In the genomic region with DNA sequence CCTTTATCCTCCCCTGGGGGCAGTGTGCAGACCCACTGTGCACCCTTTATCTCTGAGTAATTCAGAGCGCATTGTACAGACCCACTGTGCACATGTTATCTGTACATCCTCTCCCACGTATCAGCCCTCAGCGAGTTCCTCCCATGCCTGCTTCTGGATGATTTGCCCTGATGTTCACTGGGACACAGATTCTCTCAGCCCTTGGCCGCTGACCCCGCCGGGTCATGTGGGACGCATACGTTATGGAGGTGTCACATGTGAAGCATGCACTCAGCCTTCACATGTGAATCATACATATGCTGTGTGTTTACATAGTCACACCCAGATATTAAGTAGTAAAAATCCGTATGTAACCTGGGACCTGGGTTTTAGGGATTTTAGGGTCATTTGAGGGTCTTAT, we compare ENCODE assay signal across 23 mouse cellular contexts. TPM values are rescaled to one million over a fixed set of nuclear protein-coding genes. Genes with fewer than 3 reads are reported as not detected.
DNase-seq lines count a peak whose midpoint lies in the region; ATAC-seq and TF ChIP-seq lines count a peak whose summit lies in the region.
"Had no signal": no experiment of that assay in that cellular context is flagged by ENCODE, and none has a peak within 500 bp of the region (broad histone marks: within the 10 kb centered on the region; RNA-seq: fewer than 3 reads in every experiment).

No protein-coding gene starts in this region.

- no peaks in the 10 kb centered on the region for H3K36me3 ChIP-seq in hindbrain, embryonic 11.5 days (ENCODE audit: control insufficient read depth, insufficient read depth, low read length)
- H3K36me3 ChIP-seq in hindbrain, postnatal 0 days (ENCODE audit: insufficient read depth, low read length), result no peaks in the 10 kb centered on the region
- H3K36me3 ChIP-seq in neural tube, embryonic 15.5 days, result no peaks in the 10 kb centered on the region
- H3K36me3 ChIP-seq in embryonic facial prominence, embryonic 11.5 days (replicated peaks; ENCODE audit: control insufficient read depth, insufficient read depth, low read depth, low read length), result no peaks in the 10 kb centered on the region
- H3K36me3 ChIP-seq in stomach, postnatal 0 days (ENCODE audit: control insufficient read depth, insufficient read depth, low read length), result no peaks in the 10 kb centered on the region

- ATAC-seq in hindbrain, embryonic 11.5 days (ENCODE audit: low FRiP score), result 0 out of 2 replicates have a peak, but pooled peaks have one; percentile 16
- no peak; the same call in 1 of the 2 replicates for ATAC-seq in hindbrain, postnatal 0 days
- no peak for ATAC-seq in neural tube, embryonic 15.5 days (ENCODE audit: low FRiP score)
- ATAC-seq in embryonic facial prominence, embryonic 11.5 days (replicated peaks; ENCODE audit: insufficient number of reproducible peaks, low FRiP score, low TSS enrichment, low read depth), result 0 out of 2 replicates have a peak, but pooled peaks have one; percentile 41
- ATAC-seq in stomach, postnatal 0 days (ENCODE audit: low FRiP score, low TSS enrichment), result 0 out of 2 replicates have a peak, but pooled peaks have one; percentile 21
- ATAC-seq: forebrain, embryonic 14.5 days; Patski had no signal

- no peak overlapping the region for H3K4me3 ChIP-seq in hindbrain, embryonic 11.5 days (ENCODE audit: low read depth, low read length)
- no peak overlapping the region for H3K4me3 ChIP-seq in hindbrain, postnatal 0 days (ENCODE audit: low read length)
- no peak overlapping the region for H3K4me3 ChIP-seq in neural tube, embryonic 15.5 days (replicated peaks)
- H3K4me3 ChIP-seq in embryonic facial prominence, embryonic 11.5 days (ENCODE audit: low read depth, low read length), result no peak overlapping the region
- no peak overlapping the region for H3K4me3 ChIP-seq in stomach, postnatal 0 days (ENCODE audit: low read depth, low read length)

- WGBS in hindbrain, embryonic 11.5 days, result 94% methylated on average over 9 of the region's 9 CpGs
- 96% methylated on average over 9 of the region's 9 CpGs for WGBS in hindbrain, postnatal 0 days
- WGBS in neural tube, embryonic 15.5 days, result 96% methylated on average over 9 of the region's 9 CpGs
- 90% methylated on average over 9 of the region's 9 CpGs for WGBS in embryonic facial prominence, embryonic 11.5 days
- WGBS in stomach, postnatal 0 days, result 95% methylated on average over 9 of the region's 9 CpGs

- no peaks in the 10 kb centered on the region for H3K27me3 ChIP-seq in hindbrain, embryonic 11.5 days (ENCODE audit: control insufficient read depth, insufficient read depth, low read length)
- no peaks in the 10 kb centered on the region for H3K27me3 ChIP-seq in hindbrain, postnatal 0 days (ENCODE audit: insufficient read depth, low read length)
- H3K27me3 ChIP-seq in neural tube, embryonic 15.5 days (replicated peaks), result no peaks in the 10 kb centered on the region
- H3K27me3 ChIP-seq in embryonic facial prominence, embryonic 11.5 days (ENCODE audit: control insufficient read depth, insufficient read depth, low read length), result no peaks in the 10 kb centered on the region
- no peaks in the 10 kb centered on the region for H3K27me3 ChIP-seq in stomach, postnatal 0 days (ENCODE audit: control insufficient read depth, insufficient read depth, low read length)
- H3K27me3 ChIP-seq: Patski had no signal

- no peaks in the 10 kb centered on the region for H3K4me1 ChIP-seq in hindbrain, embryonic 11.5 days (replicated peaks; ENCODE audit: control insufficient read depth, insufficient read depth, low read length)
- H3K4me1 ChIP-seq in hindbrain, postnatal 0 days (ENCODE audit: insufficient read depth, low read length), result no peaks in the 10 kb centered on the region
- H3K4me1 ChIP-seq in neural tube, embryonic 15.5 days, result no peaks in the 10 kb centered on the region
- H3K4me1 ChIP-seq in embryonic facial prominence, embryonic 11.5 days (ENCODE audit: control insufficient read depth, insufficient read depth, low read length), result no peaks in the 10 kb centered on the region
- no peaks in the 10 kb centered on the region for H3K4me1 ChIP-seq in stomach, postnatal 0 days (replicated peaks; ENCODE audit: control insufficient read depth, insufficient read depth)

- H3K9ac ChIP-seq in hindbrain, embryonic 11.5 days (ENCODE audit: low read depth, low read length), result no peak overlapping the region
- no peak overlapping the region for H3K9ac ChIP-seq in hindbrain, postnatal 0 days (replicated peaks; ENCODE audit: low read length)
- H3K9ac ChIP-seq in neural tube, embryonic 15.5 days (replicated peaks), result no peak overlapping the region
- no peak overlapping the region for H3K9ac ChIP-seq in embryonic facial prominence, embryonic 11.5 days (replicated peaks; ENCODE audit: low read length)
- no peak overlapping the region for H3K9ac ChIP-seq in stomach, postnatal 0 days (ENCODE audit: low read length)
- H3K9ac ChIP-seq: lung, embryonic 14.5 days had no signal

- peak; percentile 48 for DNase-seq in hindbrain, embryonic 11.5 days (ENCODE audit: low spot score)
- no peak for DNase-seq in hindbrain, postnatal 0 days (ENCODE audit: low spot score)
- DNase-seq in neural tube, embryonic 10.5 days (ENCODE audit: extremely low spot score, low spot score), result peak; percentile 22
- DNase-seq in embryonic facial prominence, embryonic 11.5 days (ENCODE audit: low spot score), result no peak
- no peak for DNase-seq in stomach, postnatal 0 days (ENCODE audit: low spot score)
- DNase-seq in cerebellum, postnatal 4 days (ENCODE audit: low spot score in 2 of 2), result no peak
- DNase-seq in right cerebral cortex, postnatal 25 days, result no peak
- DNase-seq: cerebellum, adult 8-10 months; gastrocnemius, postnatal 10 days; heart, postnatal 36 days; kidney, adult 2 months; layer of hippocampus, adult 9-11 months; lung, embryonic 14.5 days; thymus, adult 2 months had no signal

- no peak overlapping the region for H3K27ac ChIP-seq in hindbrain, embryonic 11.5 days (ENCODE audit: low read depth, low read length)
- no peak overlapping the region for H3K27ac ChIP-seq in hindbrain, postnatal 0 days
- H3K27ac ChIP-seq in neural tube, embryonic 15.5 days (replicated peaks), result no peak overlapping the region
- H3K27ac ChIP-seq in embryonic facial prominence, embryonic 11.5 days (replicated peaks; ENCODE audit: low read depth, low read length), result no peak overlapping the region
- no peak overlapping the region for H3K27ac ChIP-seq in stomach, postnatal 0 days (replicated peaks)

- H3K9me3 ChIP-seq in hindbrain, embryonic 11.5 days (ENCODE audit: control insufficient read depth, low read length), result no peaks in the 10 kb centered on the region
- H3K9me3 ChIP-seq in hindbrain, postnatal 0 days (ENCODE audit: low read length), result no peaks in the 10 kb centered on the region; the same call in 1 of the 2 replicates
- H3K9me3 ChIP-seq in neural tube, embryonic 15.5 days (replicated peaks), result no peaks in the 10 kb centered on the region
- H3K9me3 ChIP-seq in embryonic facial prominence, embryonic 11.5 days (replicated peaks; ENCODE audit: control insufficient read depth, low read length), result no peaks in the 10 kb centered on the region
- H3K9me3 ChIP-seq in stomach, postnatal 0 days (ENCODE audit: control insufficient read depth, low read length), result no peaks in the 10 kb centered on the region

- no peak for TF ChIP-seq EP300 in stomach, postnatal 0 days (optimal IDR thresholded peaks at IDR 0.05)

- TF ChIP-seq CTCF in hindbrain, postnatal 0 days (IDR thresholded peaks at IDR 0.05; ENCODE audit: low read depth), result no peak
- TF ChIP-seq CTCF in stomach, postnatal 0 days (IDR thresholded peaks at IDR 0.05; ENCODE audit: low read depth), result no peak

- H3K4me2 ChIP-seq in hindbrain, embryonic 11.5 days (replicated peaks; ENCODE audit: low read depth, low read length), result no peak overlapping the region
- H3K4me2 ChIP-seq in hindbrain, postnatal 0 days (ENCODE audit: low read depth, low read length), result no peak overlapping the region
- no peak overlapping the region for H3K4me2 ChIP-seq in neural tube, embryonic 15.5 days
- no peak overlapping the region for H3K4me2 ChIP-seq in embryonic facial prominence, embryonic 11.5 days (ENCODE audit: low read depth, low read length)
- no peak overlapping the region for H3K4me2 ChIP-seq in stomach, postnatal 0 days (replicated peaks; ENCODE audit: low read depth)
- H3K4me2 ChIP-seq: heart, embryonic 11.5 days; lung, embryonic 14.5 days had no signal

RNA-seq across cellular contexts. Expression of a gene that starts 22.4 kb away (rescaled TPM):
- polyA plus RNA-seq in hindbrain, embryonic 11.5 days (2014; fragmentation: Nextera tagmentation; extraction: Ambion mirVana), result not detected in 2 replicates
- total RNA-seq in hindbrain, postnatal 0 days (2014; rRNA removed), result not detected in 2 replicates
- not detected in 2 replicates for polyA plus RNA-seq in hindbrain, postnatal 0 days (2015; fragmentation: Nextera tagmentation; extraction: Ambion mirVana)
- not detected in 2 replicates for polyA plus RNA-seq in neural tube, embryonic 15.5 days (2015; fragmentation: Nextera tagmentation; extraction: Ambion mirVana)
- not detected in 2 replicates for polyA plus RNA-seq in embryonic facial prominence, embryonic 11.5 days (2014; fragmentation: Nextera tagmentation; extraction: Ambion mirVana)
- polyA plus RNA-seq in stomach, postnatal 0 days (2015; fragmentation: Nextera tagmentation; extraction: Ambion mirVana), result not detected in 2 replicates
- total RNA-seq: adrenal gland, adult 18-20 months; gastrocnemius, postnatal 10 days; heart, postnatal 36 days; left cerebral cortex, postnatal 10 days; liver, adult 2 months; neutrophil, adult 5-6 weeks had no signal
- polyA plus RNA-seq: embryonic facial prominence, embryonic 14.5 days; forebrain, embryonic 14.5 days; heart, embryonic 11.5 days; kidney, adult 2 months; liver, adult 2 months; lung, embryonic 14.5 days; Patski; thymus, adult 2 months had no signal

RNA-seq across cellular contexts. Expression of a gene that starts 26.7 kb away (rescaled TPM):
- not detected in 2 replicates for polyA plus RNA-seq in hindbrain, embryonic 11.5 days (2014; fragmentation: Nextera tagmentation; extraction: Ambion mirVana)
- total RNA-seq in hindbrain, postnatal 0 days (2014; rRNA removed), result not detected in 2 replicates
- not detected in 2 replicates for polyA plus RNA-seq in hindbrain, postnatal 0 days (2015; fragmentation: Nextera tagmentation; extraction: Ambion mirVana)
- polyA plus RNA-seq in neural tube, embryonic 15.5 days (2015; fragmentation: Nextera tagmentation; extraction: Ambion mirVana), result not detected in 2 replicates
- not detected in 2 replicates for polyA plus RNA-seq in embryonic facial prominence, embryonic 11.5 days (2014; fragmentation: Nextera tagmentation; extraction: Ambion mirVana)
- polyA plus RNA-seq in stomach, postnatal 0 days (2015; fragmentation: Nextera tagmentation; extraction: Ambion mirVana), result not detected in 2 replicates
- total RNA-seq: adrenal gland, adult 18-20 months; gastrocnemius, postnatal 10 days; heart, postnatal 36 days; left cerebral cortex, postnatal 10 days; liver, adult 2 months; neutrophil, adult 5-6 weeks had no signal
- polyA plus RNA-seq: embryonic facial prominence, embryonic 14.5 days; forebrain, embryonic 14.5 days; heart, embryonic 11.5 days; kidney, adult 2 months; liver, adult 2 months; lung, embryonic 14.5 days; Patski; thymus, adult 2 months had no signal

Comparison
In these comparisons a context has a peak if more than half of its experiments do, and no peak if none do; other contexts are left out.
1. ATAC-seq: peak in hindbrain, embryonic 11.5 days (single experiment), embryonic facial prominence, embryonic 11.5 days (single experiment) and stomach, postnatal 0 days (single experiment); none in hindbrain, postnatal 0 days (single experiment) and neural tube, embryonic 15.5 days (single experiment).
2. DNase-seq: peak in hindbrain, embryonic 11.5 days (single experiment) and neural tube, embryonic 10.5 days (single experiment); none in hindbrain, postnatal 0 days (single experiment), embryonic facial prominence, embryonic 11.5 days (single experiment), stomach, postnatal 0 days (single experiment), cerebellum, postnatal 4 days (0 of 2) and right cerebral cortex, postnatal 25 days (single experiment).